Mouse (Mus musculus): ENCODE measurements at regions not wholly inside any gene's neighbourhood (a gene's known extent, or its start where the extent isn't known, plus 50 kb on each side); places are given as distances from the start of the nearest gene placed in this dataset.

DNA sequence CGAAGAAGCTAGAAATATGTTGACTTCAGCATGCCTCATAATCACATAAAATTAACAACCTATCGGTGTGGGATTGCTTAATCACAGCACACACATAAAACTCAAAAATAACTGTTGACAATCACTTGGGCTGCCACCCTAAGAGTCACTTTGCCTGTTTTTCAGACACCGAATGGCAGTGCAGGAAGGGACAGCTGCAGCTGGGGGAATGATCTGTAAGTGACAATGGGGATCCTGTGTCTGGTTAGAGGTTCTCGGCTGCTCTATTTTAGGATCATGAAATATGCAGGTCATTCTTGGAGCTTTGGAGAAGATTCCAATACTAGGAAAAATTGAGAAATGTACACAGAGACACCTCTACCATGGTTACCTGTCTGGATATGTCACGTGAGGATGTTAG lies 54.4 kb upstream of the Tcf12 start:
- Histone ChIP-seq H3K9ac (ENCODE audit: low read depth, low read length) (no peak overlapping the region), H3K36me3 (ENCODE audit: control insufficient read depth, insufficient read depth, low read length) (no peaks in the 10 kb centered on the region), H3K4me1 (ENCODE audit: control insufficient read depth, insufficient read depth, low read length) (peaks cover 5% of the 10 kb centered on the region; the same call in 1 of the 2 replicates), H3K27ac (ENCODE audit: low read depth, low read length) (no peak overlapping the region), H3K9me3 (ENCODE audit: control insufficient read depth, low read length) (no peaks in the 10 kb centered on the region), H3K4me2 (replicated peaks; ENCODE audit: low read depth, low read length) (no peak overlapping the region), H3K4me3 (ENCODE audit: low read length) (no peak overlapping the region), H3K27me3 (ENCODE audit: control insufficient read depth, insufficient read depth, low read length) (no peaks in the 10 kb centered on the region)
- ATAC-seq (ENCODE audit: low FRiP score, low TSS enrichment): no peak
- whole genome bisulfite sequencing: 83% methylated on average over 5 of the region's 5 CpGs

DNA sequence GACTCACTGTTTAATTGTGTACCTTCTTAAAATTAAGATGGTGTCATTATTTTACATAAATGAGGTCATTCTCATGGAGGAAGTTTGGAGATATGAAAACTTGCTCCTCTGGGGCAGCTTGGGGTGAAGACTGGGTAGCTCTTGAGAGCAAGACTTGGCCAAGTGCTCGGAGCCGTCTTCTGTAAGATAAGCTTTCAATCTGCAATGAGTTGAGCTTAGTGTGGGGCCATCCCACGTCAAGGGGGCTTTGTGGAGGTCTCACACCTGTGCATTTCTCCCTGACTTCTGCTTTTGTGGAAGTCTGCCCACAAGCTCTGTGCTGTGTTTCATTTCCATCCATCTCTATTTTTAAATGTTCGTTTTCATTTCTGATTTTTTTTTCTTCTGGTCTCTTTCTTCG lies 54.9 kb upstream of the Tcf12 start:
- no peak overlapping the region for H3K27ac ChIP-seq (ENCODE audit: low read depth, low read length)
- H3K9me3 ChIP-seq (ENCODE audit: control insufficient read depth, low read length): no peaks in the 10 kb centered on the region
- no peaks in the 10 kb centered on the region for H3K27me3 ChIP-seq (ENCODE audit: control insufficient read depth, insufficient read depth, low read length)
- peaks cover 5% of the 10 kb centered on the region; the same call in 1 of the 2 replicates for H3K4me1 ChIP-seq (ENCODE audit: control insufficient read depth, insufficient read depth, low read length)
- no peak overlapping the region for H3K4me3 ChIP-seq (ENCODE audit: low read length)
- WGBS: 84% methylated on average over 5 of the region's 5 CpGs
- H3K4me2 ChIP-seq (replicated peaks; ENCODE audit: low read depth, low read length): no peak overlapping the region
- no peak overlapping the region for H3K9ac ChIP-seq (ENCODE audit: low read depth, low read length)
- no peak for ATAC-seq (ENCODE audit: low FRiP score, low TSS enrichment)
- no peaks in the 10 kb centered on the region for H3K36me3 ChIP-seq (ENCODE audit: control insufficient read depth, insufficient read depth, low read length)

DNA sequence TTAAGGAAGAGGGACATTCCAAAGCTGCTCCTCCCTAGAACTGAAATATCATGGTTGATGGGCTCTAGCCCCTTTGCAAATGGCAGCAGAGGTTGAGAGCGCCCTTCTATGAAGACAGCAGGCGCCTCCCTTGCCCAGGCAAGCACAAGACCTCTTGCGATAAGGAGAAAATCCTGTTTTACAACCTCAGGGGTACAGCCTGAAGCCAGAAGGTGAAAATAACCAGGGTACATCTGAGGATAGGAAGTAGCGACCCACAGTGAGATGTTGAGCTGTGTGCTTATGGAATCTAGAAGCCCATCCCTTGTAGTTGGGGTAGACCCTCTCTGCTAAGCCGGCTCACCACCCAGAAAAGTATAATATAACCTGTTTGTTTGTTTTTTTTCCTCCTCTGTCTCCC lies 57.6 kb upstream of the Tcf12 start:
- ATAC-seq (ENCODE audit: low FRiP score, low TSS enrichment): 0 out of 2 replicates have a peak, but pooled peaks have one; percentile 8
- Histone ChIP-seq H3K4me1 (ENCODE audit: control insufficient read depth, insufficient read depth, low read length) (peaks cover 5% of the 10 kb centered on the region; the same call in 1 of the 2 replicates), H3K4me3 (ENCODE audit: low read length) (peak overlapping the region; percentile 37; the same call in 1 of the 2 replicates), H3K36me3 (ENCODE audit: control insufficient read depth, insufficient read depth, low read length) (no peaks in the 10 kb centered on the region), H3K27ac (ENCODE audit: low read depth, low read length) (0 out of 2 replicates have a peak overlapping the region, but pooled peaks have one; percentile 26), H3K27me3 (ENCODE audit: control insufficient read depth, insufficient read depth, low read length) (no peaks in the 10 kb centered on the region), H3K9me3 (ENCODE audit: control insufficient read depth, low read length) (no peaks in the 10 kb centered on the region), H3K4me2 (replicated peaks; ENCODE audit: low read depth, low read length) (peak overlapping the region; percentile 56), H3K9ac (ENCODE audit: low read depth, low read length) (no peak overlapping the region; the same call in 1 of the 2 replicates)
- WGBS: 48% methylated on average over 5 of the region's 5 CpGs

DNA sequence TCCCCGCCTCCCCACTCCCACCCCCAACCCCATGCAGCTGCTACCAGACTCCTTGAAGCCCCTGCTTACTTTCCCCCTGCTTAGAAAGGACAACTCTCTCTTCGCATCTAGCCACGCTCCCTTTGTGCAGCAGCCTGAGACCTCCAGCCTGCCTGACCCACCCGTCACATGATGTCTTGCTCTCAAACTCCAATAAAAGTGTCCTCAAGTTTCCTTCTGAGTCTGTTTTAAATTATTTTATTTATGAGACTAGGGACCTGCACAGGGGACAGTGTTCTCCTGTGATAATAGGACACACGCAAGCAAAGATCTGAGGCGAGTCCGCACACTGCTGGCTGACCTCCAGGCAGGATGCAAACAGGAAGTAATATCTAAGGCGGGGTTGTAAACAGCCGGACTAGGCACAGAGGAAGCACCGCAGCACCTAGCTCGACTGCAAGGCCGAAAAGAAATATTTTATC lies 58.1 kb upstream of the Tcf12 start:
- peak overlapping the region; percentile 37 for H3K4me3 ChIP-seq (ENCODE audit: low read length)
- ATAC-seq (ENCODE audit: low FRiP score, low TSS enrichment): peak; percentile 86
- no peaks in the 10 kb centered on the region for H3K27me3 ChIP-seq (ENCODE audit: control insufficient read depth, insufficient read depth, low read length)
- H3K9me3 ChIP-seq (ENCODE audit: control insufficient read depth, low read length): no peaks in the 10 kb centered on the region
- H3K4me1 ChIP-seq (ENCODE audit: control insufficient read depth, insufficient read depth, low read length): peaks cover 5% of the 10 kb centered on the region; the same call in 1 of the 2 replicates
- H3K9ac ChIP-seq (ENCODE audit: low read depth, low read length): peak overlapping the region; percentile 46
- H3K27ac ChIP-seq (ENCODE audit: low read depth, low read length): peak overlapping the region; percentile 26; the same call in 1 of the 2 replicates
- 4% methylated on average over 12 of the region's 12 CpGs for WGBS
- H3K4me2 ChIP-seq (replicated peaks; ENCODE audit: low read depth, low read length): peak overlapping the region; percentile 56
- H3K36me3 ChIP-seq (ENCODE audit: control insufficient read depth, insufficient read depth, low read length): no peaks in the 10 kb centered on the region

DNA sequence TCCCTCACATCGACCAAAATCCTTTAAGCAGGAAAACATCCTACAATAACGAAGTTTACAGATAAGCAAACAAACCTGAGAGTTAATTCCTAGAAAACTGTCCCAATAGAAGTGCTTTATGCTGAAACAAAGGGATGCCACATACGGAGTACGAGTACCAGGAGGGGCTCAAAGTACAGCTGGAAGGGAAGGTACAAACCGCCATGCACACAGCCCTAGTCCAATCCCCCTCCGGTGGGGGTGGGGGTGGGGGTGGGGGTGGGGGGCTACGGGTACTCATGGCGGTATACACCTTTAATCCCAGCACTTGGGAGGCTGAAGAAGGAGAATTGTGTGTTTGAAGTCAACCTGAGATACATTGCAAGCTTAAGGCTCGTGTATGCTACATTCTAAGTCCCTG lies 58.6 kb upstream of the Tcf12 start:
- H3K27ac ChIP-seq (ENCODE audit: low read depth, low read length): peak overlapping the region; percentile 26; the same call in 1 of the 2 replicates
- peak; percentile 72; the same call in 1 of the 2 replicates for ATAC-seq (ENCODE audit: low FRiP score, low TSS enrichment)
- peaks cover 5% of the 10 kb centered on the region; the same call in 1 of the 2 replicates for H3K4me1 ChIP-seq (ENCODE audit: control insufficient read depth, insufficient read depth, low read length)
- H3K36me3 ChIP-seq (ENCODE audit: control insufficient read depth, insufficient read depth, low read length): no peaks in the 10 kb centered on the region
- H3K9ac ChIP-seq (ENCODE audit: low read depth, low read length): peak overlapping the region; percentile 46
- WGBS: 9% methylated on average over 9 of the region's 9 CpGs
- peak overlapping the region; percentile 37 for H3K4me3 ChIP-seq (ENCODE audit: low read length)
- H3K9me3 ChIP-seq (ENCODE audit: control insufficient read depth, low read length): no peaks in the 10 kb centered on the region
- H3K4me2 ChIP-seq (replicated peaks; ENCODE audit: low read depth, low read length): peak overlapping the region; percentile 56
- no peaks in the 10 kb centered on the region for H3K27me3 ChIP-seq (ENCODE audit: control insufficient read depth, insufficient read depth, low read length)

DNA sequence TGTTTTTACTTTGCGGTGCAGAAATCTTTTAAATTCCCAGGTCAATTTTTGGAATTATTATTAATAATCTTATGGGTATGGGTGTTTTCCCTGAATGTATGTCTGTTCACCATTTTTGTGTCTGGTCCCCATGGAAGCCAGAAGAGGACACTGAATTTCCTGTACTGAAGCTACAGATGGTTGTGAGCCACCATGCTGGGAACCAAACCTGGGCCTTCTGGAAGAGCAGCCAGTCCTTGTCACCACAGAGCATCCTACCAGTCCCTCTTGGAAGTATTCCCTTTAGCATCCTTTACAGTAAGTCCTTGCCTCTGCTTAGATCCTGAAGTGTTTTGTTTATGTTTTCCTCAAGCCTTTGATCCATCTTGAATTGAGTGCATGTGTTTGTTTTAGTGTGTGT lies 60.7 kb upstream of the Tcf12 start:
- Histone ChIP-seq H3K9me3 (ENCODE audit: control insufficient read depth, low read length) (no peaks in the 10 kb centered on the region), H3K4me2 (replicated peaks; ENCODE audit: low read depth, low read length) (no peak overlapping the region), H3K27ac (ENCODE audit: low read depth, low read length) (no peak overlapping the region), H3K9ac (ENCODE audit: low read depth, low read length) (no peak overlapping the region), H3K27me3 (ENCODE audit: control insufficient read depth, insufficient read depth, low read length) (no peaks in the 10 kb centered on the region), H3K4me1 (ENCODE audit: control insufficient read depth, insufficient read depth, low read length) (peaks cover 5% of the 10 kb centered on the region; the same call in 1 of the 2 replicates), H3K36me3 (ENCODE audit: control insufficient read depth, insufficient read depth, low read length) (no peaks in the 10 kb centered on the region), H3K4me3 (ENCODE audit: low read length) (no peak overlapping the region)
- no peak for ATAC-seq (ENCODE audit: low FRiP score, low TSS enrichment)
- WGBS: 100% methylated on average over 1 of the region's 1 CpGs

DNA sequence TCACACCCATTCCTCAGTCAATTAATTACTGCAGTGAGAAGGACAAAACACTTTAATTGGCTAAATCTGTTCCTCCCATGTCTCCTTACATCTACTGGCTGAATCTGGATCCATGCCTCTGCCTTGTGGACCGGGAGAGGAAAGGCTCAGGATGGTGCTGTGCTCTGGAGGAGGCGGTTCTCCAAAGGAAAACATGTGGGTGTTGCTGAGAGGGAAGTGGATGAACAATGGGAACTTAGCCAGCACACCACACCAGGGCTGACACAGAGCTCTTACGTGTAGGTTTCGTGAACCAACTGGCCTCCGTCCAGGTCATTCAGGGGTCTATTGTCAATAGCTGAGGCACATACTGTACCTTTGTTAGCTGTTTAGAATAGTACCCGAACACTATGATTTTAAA lies 69.3 kb upstream of the Tcf12 start:
- Histone ChIP-seq H3K4me3 (ENCODE audit: low read length) (no peak overlapping the region), H3K9me3 (ENCODE audit: control insufficient read depth, low read length) (no peaks in the 10 kb centered on the region), H3K4me2 (replicated peaks; ENCODE audit: low read depth, low read length) (no peak overlapping the region), H3K9ac (ENCODE audit: low read depth, low read length) (no peak overlapping the region), H3K27me3 (ENCODE audit: control insufficient read depth, insufficient read depth, low read length) (no peaks in the 10 kb centered on the region), H3K36me3 (ENCODE audit: control insufficient read depth, insufficient read depth, low read length) (no peaks in the 10 kb centered on the region), H3K27ac (ENCODE audit: low read depth, low read length) (no peak overlapping the region), H3K4me1 (ENCODE audit: control insufficient read depth, insufficient read depth, low read length) (no peaks in the 10 kb centered on the region)
- no peak for ATAC-seq (ENCODE audit: low FRiP score, low TSS enrichment)
- WGBS: 70% methylated on average over 6 of the region's 6 CpGs

DNA sequence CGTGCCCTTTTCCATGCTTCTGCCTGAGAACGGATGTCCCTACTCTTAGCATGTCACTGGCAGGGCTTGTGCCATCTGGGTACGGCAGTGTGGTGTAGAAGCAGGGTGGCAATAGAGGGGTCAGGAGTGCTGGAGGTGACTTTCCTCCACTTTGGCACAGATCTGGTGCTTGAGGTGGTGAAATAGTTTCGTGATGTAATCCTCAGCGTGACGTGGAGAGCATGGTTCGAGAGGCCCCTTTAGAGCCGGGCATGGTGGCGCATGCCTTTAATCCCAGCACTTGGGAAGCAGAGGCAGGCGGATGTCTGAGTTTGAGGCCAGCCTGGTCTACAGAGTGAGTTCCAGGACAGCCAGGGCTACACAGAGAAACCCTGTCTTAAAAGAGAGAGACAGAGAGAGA lies 71.7 kb upstream of the Tcf12 start:
- Histone ChIP-seq H3K36me3 (ENCODE audit: control insufficient read depth, insufficient read depth, low read length) (no peaks in the 10 kb centered on the region), H3K9ac (ENCODE audit: low read depth, low read length) (no peak overlapping the region), H3K4me3 (ENCODE audit: low read length) (no peak overlapping the region), H3K27me3 (ENCODE audit: control insufficient read depth, insufficient read depth, low read length) (no peaks in the 10 kb centered on the region), H3K9me3 (ENCODE audit: control insufficient read depth, low read length) (no peaks in the 10 kb centered on the region), H3K4me1 (ENCODE audit: control insufficient read depth, insufficient read depth, low read length) (no peaks in the 10 kb centered on the region), H3K4me2 (replicated peaks; ENCODE audit: low read depth, low read length) (no peak overlapping the region), H3K27ac (ENCODE audit: low read depth, low read length) (no peak overlapping the region)
- ATAC-seq (ENCODE audit: low FRiP score, low TSS enrichment): no peak
- WGBS: 94% methylated on average over 10 of the region's 10 CpGs

DNA sequence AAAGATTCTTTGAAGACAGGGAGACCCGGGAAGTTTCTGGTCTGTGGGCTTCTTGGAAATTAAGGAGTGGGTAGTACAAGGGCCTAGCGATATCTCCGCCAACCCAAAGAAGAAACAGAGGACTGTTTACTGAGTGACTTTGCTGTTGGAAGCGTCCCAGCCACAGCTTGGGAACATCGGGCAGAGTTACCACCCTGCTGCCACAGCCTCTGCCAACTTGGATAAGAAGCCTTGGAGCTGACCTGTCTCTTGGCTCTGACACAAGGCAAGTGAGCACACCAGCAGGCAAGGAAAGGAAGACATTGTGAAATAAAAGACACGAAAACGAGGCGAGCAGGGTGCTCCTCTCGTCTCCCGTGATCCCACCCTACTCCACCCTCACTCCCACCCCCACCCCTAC lies 72.3 kb upstream of the Tcf12 start:
- H3K27ac ChIP-seq (ENCODE audit: low read depth, low read length): no peak overlapping the region
- H3K4me2 ChIP-seq (replicated peaks; ENCODE audit: low read depth, low read length): no peak overlapping the region
- no peaks in the 10 kb centered on the region for H3K36me3 ChIP-seq (ENCODE audit: control insufficient read depth, insufficient read depth, low read length)
- WGBS: 90% methylated on average over 10 of the region's 10 CpGs
- no peaks in the 10 kb centered on the region for H3K9me3 ChIP-seq (ENCODE audit: control insufficient read depth, low read length)
- no peaks in the 10 kb centered on the region for H3K27me3 ChIP-seq (ENCODE audit: control insufficient read depth, insufficient read depth, low read length)
- H3K9ac ChIP-seq (ENCODE audit: low read depth, low read length): no peak overlapping the region
- no peaks in the 10 kb centered on the region for H3K4me1 ChIP-seq (ENCODE audit: control insufficient read depth, insufficient read depth, low read length)
- no peak for ATAC-seq (ENCODE audit: low FRiP score, low TSS enrichment)
- no peak overlapping the region for H3K4me3 ChIP-seq (ENCODE audit: low read length)
